Mouse (Mus musculus) gastrocnemius, adult 18-20 months (tissue): ENCODE results near the gene Zdhhc22. TPM values are rescaled to one million over a fixed set of nuclear protein-coding genes. Genes with fewer than 3 reads are reported as not detected.

Source experiments
- DNase-seq: peaks from one replicate; pipeline ENCODE4 v3.0.0; 2021; ENCODE audit warnings: low spot score
- total RNA-seq, 2 experiments: library from RNA; stranded (reverse); gene quantifications; 2 replicates each; pipeline ENCODE4 v1.2.3; 2021

The Zdhhc22 gene
- total RNA-seq, 2 experiments from 2014 or later, result not detected

GRCm38 (mm10) chr12:86995931-86996330 lies 5.7 kb upstream of the Zdhhc22 start:
- DNase-seq, result no peak

- DNase-seq, result no peak
Measured at GRCm38 (mm10) chr12:86994776-86995175, 4.5 kb upstream of the Zdhhc22 start.

- no peak for DNase-seq
Measured at GRCm38 (mm10) chr12:86994166-86994565, 3.9 kb upstream of the Zdhhc22 start.

- no peak for DNase-seq
Measured at GRCm38 (mm10) chr12:86990755-86991110, 503 bp upstream of the Zdhhc22 start.

GRCm38 (mm10) chr12:86989378-86989777 lies 852 bp downstream of the Zdhhc22 start:
- DNase-seq, result no peak

GRCm38 (mm10) chr12:86988227-86988626 lies 2.0 kb downstream of the Zdhhc22 start:
- no peak for DNase-seq

GRCm38 (mm10) chr12:86986562-86986961 lies 3.7 kb downstream of the Zdhhc22 start:
- no peak for DNase-seq

- DNase-seq, result no peak
Measured at GRCm38 (mm10) chr12:86984194-86984555, 6.1 kb downstream of the Zdhhc22 start.

GRCm38 (mm10) chr12:86983470-86984193 lies 6.6 kb downstream of the Zdhhc22 start:
- DNase-seq, result peak; percentile 81

- no peak for DNase-seq
Measured at GRCm38 (mm10) chr12:86981180-86981579, 9.1 kb downstream of the Zdhhc22 start.

- DNase-seq, result no peak
Measured at GRCm38 (mm10) chr12:86977833-86978232, 12.4 kb downstream of the Zdhhc22 start.

GRCm38 (mm10) chr12:86976511-86977168 lies 13.6 kb downstream of the Zdhhc22 start:
- no peak for DNase-seq

- no peak for DNase-seq
Measured at GRCm38 (mm10) chr12:86975761-86976160, 14.5 kb downstream of the Zdhhc22 start.

GRCm38 (mm10) chr12:86974387-86975288 lies 15.6 kb downstream of the Zdhhc22 start:
- peak; percentile 70 for DNase-seq

GRCm38 (mm10) chr12:86973706-86974105 lies 16.5 kb downstream of the Zdhhc22 start:
- no peak for DNase-seq

- DNase-seq, result no peak
Measured at GRCm38 (mm10) chr12:86973216-86973615, 17.0 kb downstream of the Zdhhc22 start.

GRCm38 (mm10) chr12:86971089-86971488 lies 19.1 kb downstream of the Zdhhc22 start:
- DNase-seq, result no peak

- DNase-seq, result no peak
Measured at GRCm38 (mm10) chr12:86969220-86969601, 21.0 kb downstream of the Zdhhc22 start.

GRCm38 (mm10) chr12:86968468-86969219 lies 21.6 kb downstream of the Zdhhc22 start:
- no peak for DNase-seq

GRCm38 (mm10) chr12:86965237-86965799 lies 24.9 kb downstream of the Zdhhc22 start:
- no peak for DNase-seq
